Mouse (Mus musculus): ENCODE results near the gene BC052040.

GRCm38 (mm10) chr2:115562155-115562827, 19.2 kb upstream of the BC052040 start:
- TF ChIP-seq CTCF (IDR thresholded peaks at IDR 0.05; ENCODE audit: borderline replicate concordance, insufficient read depth, low read length) (no peak), POLR2A (IDR thresholded peaks at IDR 0.05; ENCODE audit: low read depth, low read length) (no peak)

Data from embryonic fibroblast, embryonic 13.5 days (primary cell).